Mouse (Mus musculus): ENCODE measurements at regions not wholly inside any gene's neighbourhood (a gene's known extent, or its start where the extent isn't known, plus 50 kb on each side); places are given as distances from the start of the nearest gene placed in this dataset.
"Not testable (repeated sequence)": the region's sequence is repeated elsewhere in the genome, so short reads cannot be mapped to it uniquely, and the experiment has no call there.

- peak; percentile 19 for DNase-seq (ENCODE audit: low read depth, low spot score)
Measured at GRCm38 (mm10) chr4:17092132-17092531, 2513.1 kb upstream of the Gm12353 start.

DNA sequence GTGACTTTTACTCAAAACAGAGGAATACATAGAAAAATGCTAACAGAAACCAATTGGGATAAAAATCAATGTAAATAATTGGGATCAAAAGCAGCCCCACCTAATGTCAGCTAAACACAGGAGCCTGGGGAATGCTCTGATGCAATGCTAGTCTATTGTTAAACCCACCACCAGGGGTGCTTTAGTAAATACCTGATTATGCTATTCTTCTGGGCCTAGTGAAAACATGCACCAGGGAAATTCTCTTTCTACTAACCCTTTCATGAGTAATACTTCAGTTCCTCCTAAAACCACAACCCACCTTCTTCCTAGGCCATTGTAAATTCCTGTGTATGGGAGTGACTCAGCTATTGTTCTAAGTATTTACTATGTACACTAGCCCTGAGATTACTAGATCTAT lies 2497.3 kb upstream of the Gm12353 start:
- not testable (repeated sequence) for DNase-seq (ENCODE audit: low read depth, low spot score)
